Mouse (Mus musculus) embryonic facial prominence, embryonic 14.5 days (tissue): Measurements from ENCODE around the gene Rarg. TPM values are rescaled to one million over a fixed set of nuclear protein-coding genes. Genes with fewer than 3 reads are reported as not detected.

ENCODE experiments used
- ATAC-seq: fragments of 200-750 bp; cut with Nextera tagmentation; 2 replicates; pipeline ENCODE4 v1.8.0; 2017; ENCODE audit warnings: low read depth, moderate number of reproducible peaks, moderate TSS enrichment
- DNase-seq: peaks from one replicate; pipeline ENCODE4 v3.0.0-alpha.2; 2015; ENCODE audit warnings: low spot score
- H3K27ac ChIP-seq: fragments of 300-500 bp; sonication (generic); replicated peaks from 2 replicates; pipeline ENCODE4 v1.5.1; 2014; ENCODE audit warnings: low read depth, mild to moderate bottlenecking, low read length, moderate library complexity
- H3K27me3 ChIP-seq: fragments of 300-500 bp; sonication (generic); replicated peaks from 2 replicates; pipeline ENCODE4 v1.6.1; 2014; ENCODE audit warnings: low read length; ENCODE audit not compliant: control insufficient read depth, insufficient read depth
- H3K36me3 ChIP-seq: fragments of 300-500 bp; sonication (generic); 2 replicates; pipeline ENCODE4 v1.6.1; 2014; ENCODE audit warnings: low read length, mixed read lengths; ENCODE audit not compliant: control insufficient read depth, insufficient read depth
- H3K4me1 ChIP-seq: fragments of 300-500 bp; sonication (generic); 2 replicates; pipeline ENCODE4 v1.6.1; 2014; ENCODE audit warnings: antibody characterized with exemption, low read length; ENCODE audit not compliant: control insufficient read depth, insufficient read depth
- H3K4me2 ChIP-seq: fragments of 300-500 bp; sonication (generic); 2 replicates; pipeline ENCODE4 v1.6.1; 2014; ENCODE audit warnings: low read depth, mild to moderate bottlenecking, low read length, moderate library complexity, mixed read lengths
- H3K4me3 ChIP-seq: fragments of 300-500 bp; sonication (generic); 2 replicates; pipeline ENCODE4 v1.5.1; 2014; ENCODE audit warnings: low read depth, mild to moderate bottlenecking, low read length
- H3K9ac ChIP-seq: fragments of 300-500 bp; sonication (generic); 2 replicates; pipeline ENCODE4 v1.6.1; 2014; ENCODE audit warnings: low read depth, mild to moderate bottlenecking, low read length, moderate library complexity, mixed read lengths
- H3K9me3 ChIP-seq: fragments of 300-500 bp; sonication (generic); 2 replicates; pipeline ENCODE4 v1.6.1; 2016; ENCODE audit warnings: low read length; ENCODE audit not compliant: control insufficient read depth
- WGBS: fragments of 180-500 bp; shearing (Covaris S2); extraction: QIAGEN DNeasy Blood & Tissue Kit; methylation state at CpG from one replicate; pipeline ENCODE4 v1.1.7; 2014; 5-methylcytosine and 5-hydroxymethylcytosine counted together
- polyA plus RNA-seq: library from polyadenylated mRNA; unstranded; fragments of >200 nt; fragmentation: Nextera tagmentation; extraction: Ambion mirVana; gene quantifications from 2 replicates; pipeline ENCODE4 v1.2.1, GENCODE M21; 2014

The Rarg gene
- polyA plus RNA-seq, 1 experiment from 2014 or later = 75.3 TPM

GRCm38 (mm10) chr15:102280623-102281022 is 23.3 kb upstream of the Rarg start:
- no peaks in the 10 kb centered on the region for H3K27me3 ChIP-seq
- ATAC-seq (no peak), DNase-seq (no peak)
- H3K4me2 ChIP-seq = peak overlapping the region; percentile 95
- no peaks in the 10 kb centered on the region for H3K9me3 ChIP-seq
- no peak overlapping the region for H3K27ac ChIP-seq
- WGBS = 95% methylated on average over 19 of the region's 19 CpGs
- peaks cover 27% of the 10 kb centered on the region for H3K36me3 ChIP-seq
- peak overlapping the region; percentile 85 for H3K4me3 ChIP-seq
- peaks cover 10% of the 10 kb centered on the region; the same call in 1 of the 2 replicates for H3K4me1 ChIP-seq
- H3K9ac ChIP-seq = peak overlapping the region; percentile 81; the same call in 1 of the 2 replicates

- 30% methylated on average over 9 of the region's 13 CpGs for WGBS
- H3K4me3 ChIP-seq = peak overlapping the region; percentile 85
- ATAC-seq (peak; percentile 42), DNase-seq (peak; percentile 68)
- peaks cover 10% of the 10 kb centered on the region; the same call in 1 of the 2 replicates for H3K4me1 ChIP-seq
- H3K9ac ChIP-seq = peak overlapping the region; percentile 81
- peak overlapping the region; percentile 95 for H3K4me2 ChIP-seq
- H3K9me3 ChIP-seq = no peaks in the 10 kb centered on the region
- no peaks in the 10 kb centered on the region for H3K27me3 ChIP-seq
- peaks cover 27% of the 10 kb centered on the region for H3K36me3 ChIP-seq
- H3K27ac ChIP-seq = peak overlapping the region; percentile 87
Measured at GRCm38 (mm10) chr15:102279783-102280520, 22.6 kb upstream of the Rarg start.

GRCm38 (mm10) chr15:102279092-102279782 is 21.9 kb upstream of the Rarg start, which contains the start of gene Mfsd5:
Mfsd5 (plus strand) TSS chr15:102279454.
- WGBS = under 1% methylated on average over 32 of the region's 65 CpGs
- Histone ChIP-seq H3K9ac (peak within 1 kb of the TSS; percentile 81), H3K4me2 (peak within 1 kb of the TSS; percentile 95), H3K27ac (peak within 1 kb of the TSS; percentile 87), H3K4me1 (peaks cover 10% of the 10 kb centered on the region; the same call in 1 of the 2 replicates), H3K4me3 (peak within 1 kb of the TSS; percentile 85), H3K27me3 (no peaks in the 10 kb centered on the region), H3K9me3 (no peaks in the 10 kb centered on the region), H3K36me3 (peaks cover 27% of the 10 kb centered on the region)
- DNase-seq = peak; percentile 96
- peak; percentile 96 for ATAC-seq

- H3K27me3 ChIP-seq = no peaks in the 10 kb centered on the region
- H3K4me1 ChIP-seq = peaks cover 10% of the 10 kb centered on the region; the same call in 1 of the 2 replicates
- peak overlapping the region; percentile 85 for H3K4me3 ChIP-seq
- H3K27ac ChIP-seq = peak overlapping the region; percentile 87
- peak overlapping the region; percentile 95 for H3K4me2 ChIP-seq
- 35% methylated on average over 7 of the region's 7 CpGs for WGBS
- ATAC-seq = no peak
- no peaks in the 10 kb centered on the region for H3K9me3 ChIP-seq
- peaks cover 27% of the 10 kb centered on the region for H3K36me3 ChIP-seq
- no peak for DNase-seq
- peak overlapping the region; percentile 81 for H3K9ac ChIP-seq
Measured at GRCm38 (mm10) chr15:102278726-102279091, 21.4 kb upstream of the Rarg start.

GRCm38 (mm10) chr15:102273982-102274716 is 16.8 kb upstream of the Rarg start:
- ATAC-seq = no peak
- H3K4me1 ChIP-seq = peaks cover 20% of the 10 kb centered on the region; the same call in 1 of the 2 replicates
- no peak overlapping the region for H3K4me3 ChIP-seq
- 71% methylated on average over 6 of the region's 6 CpGs for WGBS
- no peak overlapping the region for H3K9ac ChIP-seq
- no peaks in the 10 kb centered on the region for H3K9me3 ChIP-seq
- no peaks in the 10 kb centered on the region for H3K27me3 ChIP-seq
- H3K27ac ChIP-seq = no peak overlapping the region
- no peak overlapping the region for H3K4me2 ChIP-seq
- DNase-seq = no peak
- H3K36me3 ChIP-seq = no peaks in the 10 kb centered on the region

- ATAC-seq (no peak), DNase-seq (peak; percentile 12)
- no peaks in the 10 kb centered on the region for H3K27me3 ChIP-seq
- WGBS = 20% methylated on average over 3 of the region's 3 CpGs
- H3K4me1 ChIP-seq = peaks cover 20% of the 10 kb centered on the region; the same call in 1 of the 2 replicates
- H3K9ac ChIP-seq = peak overlapping the region; percentile 57; the same call in 1 of the 2 replicates
- H3K4me3 ChIP-seq = peak overlapping the region; percentile 35; the same call in 1 of the 2 replicates
- no peaks in the 10 kb centered on the region for H3K9me3 ChIP-seq
- H3K27ac ChIP-seq = no peak overlapping the region
- no peaks in the 10 kb centered on the region for H3K36me3 ChIP-seq
- peak overlapping the region; percentile 65 for H3K4me2 ChIP-seq
Measured at GRCm38 (mm10) chr15:102271441-102271840, 14.1 kb upstream of the Rarg start.

GRCm38 (mm10) chr15:102270274-102270960 is 13.1 kb upstream of the Rarg start, which contains the start of gene Gm9918:
Gm9918 (plus strand) TSS chr15:102270563.
- DNase-seq (peak; percentile 4), ATAC-seq (peak; percentile 76)
- Histone ChIP-seq H3K9ac (peak within 1 kb of the TSS; percentile 57), H3K27ac (no peak within 1 kb of the TSS), H3K9me3 (no peaks in the 10 kb centered on the region), H3K4me2 (peak within 1 kb of the TSS; percentile 65), H3K4me1 (peaks cover 20% of the 10 kb centered on the region; the same call in 1 of the 2 replicates), H3K4me3 (peak within 1 kb of the TSS; percentile 35), H3K27me3 (no peaks in the 10 kb centered on the region), H3K36me3 (no peaks in the 10 kb centered on the region)
- WGBS = 9% methylated on average over 19 of the region's 21 CpGs

- Histone ChIP-seq H3K4me1 (peaks cover 16% of the 10 kb centered on the region; the same call in 1 of the 2 replicates), H3K27ac (no peak overlapping the region), H3K4me3 (no peak overlapping the region), H3K9ac (no peak overlapping the region), H3K27me3 (no peaks in the 10 kb centered on the region), H3K9me3 (no peaks in the 10 kb centered on the region), H3K36me3 (no peaks in the 10 kb centered on the region), H3K4me2 (no peak overlapping the region)
- ATAC-seq (no peak), DNase-seq (no peak)
- WGBS = 88% methylated on average over 5 of the region's 5 CpGs
Measured at GRCm38 (mm10) chr15:102265548-102265947, 8.2 kb upstream of the Rarg start.
